Mouse (Mus musculus) left cerebral cortex, adult 9 months (tissue): ENCODE data around the gene Ddah2.

Experiments used
- DNase-seq, 2 experiments: peaks; one replicate each; pipeline ENCODE4 v3.0.0; 2022; ENCODE audit warnings: low spot score in 2 of 2

Ddah2 gene

GRCm38 (mm10) chr17:35058911-35059892 is at the start of gene Ddah2:
Gene Ddah2, plus strand, starts transcription at chr17:35059035.
- peak in 1 of 2 experiments; percentile 61 for DNase-seq

DNA sequence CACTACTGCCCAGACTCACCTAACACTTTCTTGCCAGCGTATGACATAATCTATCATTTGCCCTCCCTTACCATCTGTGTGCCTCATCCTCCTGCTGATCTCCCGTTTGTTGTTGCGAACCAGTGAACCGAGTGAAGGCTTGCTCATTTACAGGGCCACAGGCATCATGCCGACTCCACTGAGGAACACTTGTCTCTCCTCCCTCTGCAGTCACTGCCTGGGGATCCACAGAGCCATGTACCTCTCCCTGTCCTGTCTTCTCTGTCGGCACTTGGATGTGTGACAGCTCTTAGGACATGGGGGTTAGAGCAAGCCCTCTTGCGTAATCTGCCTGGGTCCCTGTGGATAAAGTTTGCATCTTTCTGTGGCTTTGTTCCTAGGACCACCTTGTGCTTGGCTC is 49.2 kb upstream of the Ddah2 start:
- no peak for DNase-seq

GRCm38 (mm10) chr17:35011440-35011839 is 47.4 kb upstream of the Ddah2 start:
- no peak for DNase-seq

DNA sequence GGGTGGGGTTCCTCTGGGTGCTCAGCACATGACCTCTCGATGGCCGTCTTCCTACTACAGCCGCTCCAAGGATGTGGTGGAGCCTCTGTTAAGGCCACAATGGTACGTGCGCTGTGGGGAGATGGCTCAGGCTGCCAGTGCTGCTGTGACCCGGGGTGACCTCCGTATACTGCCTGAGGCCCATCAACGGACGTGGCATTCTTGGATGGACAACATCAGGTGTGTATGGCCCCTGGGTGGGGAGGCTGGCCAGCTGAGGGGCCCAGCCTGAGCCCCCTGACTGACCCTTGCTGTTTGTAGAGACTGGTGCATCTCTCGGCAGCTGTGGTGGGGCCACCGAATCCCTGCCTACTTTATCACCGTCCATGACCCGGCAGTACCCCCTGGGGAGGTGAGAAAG is 46.4 kb upstream of the Ddah2 start:
- DNase-seq, result no peak

GRCm38 (mm10) chr17:35013221-35013620 is 45.6 kb upstream of the Ddah2 start:
- DNase-seq, result no peak

DNA sequence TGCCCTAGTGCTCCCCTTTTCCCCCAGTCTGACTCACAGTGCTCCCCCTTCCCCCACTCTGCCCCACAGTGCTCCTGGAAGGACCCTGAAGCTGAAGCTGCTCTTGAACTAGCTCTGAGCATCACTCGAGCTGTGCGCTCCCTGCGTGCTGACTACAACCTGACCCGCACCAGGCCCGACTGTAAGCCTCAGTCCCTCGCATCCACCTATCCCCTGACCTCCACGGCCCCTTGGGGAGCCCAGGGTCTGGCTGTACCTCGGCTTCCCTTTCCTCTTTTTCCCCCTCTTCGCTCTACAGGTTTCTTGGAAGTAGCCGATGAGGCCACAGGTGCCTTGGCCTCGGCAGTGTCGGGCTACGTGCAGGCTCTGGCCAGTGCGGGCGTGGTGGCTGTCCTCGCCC is 43.5 kb upstream of the Ddah2 start:
- DNase-seq, result no peak

GRCm38 (mm10) chr17:35016376-35016775 is 42.5 kb upstream of the Ddah2 start, which contains the start of gene Vwa7:
Gene Vwa7, plus strand, starts transcription at chr17:35016579.
- DNase-seq, result no peak

GRCm38 (mm10) chr17:35016791-35017705 is 41.8 kb upstream of the Ddah2 start:
- DNase-seq, result no peak

GRCm38 (mm10) chr17:35017706-35018030 is 41.2 kb upstream of the Ddah2 start:
- no peak for DNase-seq

DNA sequence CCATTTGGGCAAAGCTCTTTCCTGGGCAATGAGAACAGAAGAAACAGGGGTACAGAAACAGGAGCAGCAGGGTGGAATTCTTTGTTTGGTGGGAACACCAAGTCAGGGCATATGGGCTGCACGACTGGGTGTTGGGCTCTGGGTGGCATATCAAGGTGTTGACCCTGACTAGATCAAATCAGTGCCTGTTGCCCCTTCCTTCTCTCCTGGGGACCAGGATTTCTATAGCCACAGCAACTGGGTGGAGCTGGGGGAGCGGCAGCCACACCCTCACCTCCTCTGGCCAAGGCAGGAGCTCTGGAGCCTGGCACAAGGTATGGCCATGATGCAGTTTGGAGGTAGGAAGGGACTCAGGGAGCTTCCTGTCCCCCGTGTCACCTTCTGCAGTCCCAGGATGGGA is 40.7 kb upstream of the Ddah2 start:
- no peak for DNase-seq

DNA sequence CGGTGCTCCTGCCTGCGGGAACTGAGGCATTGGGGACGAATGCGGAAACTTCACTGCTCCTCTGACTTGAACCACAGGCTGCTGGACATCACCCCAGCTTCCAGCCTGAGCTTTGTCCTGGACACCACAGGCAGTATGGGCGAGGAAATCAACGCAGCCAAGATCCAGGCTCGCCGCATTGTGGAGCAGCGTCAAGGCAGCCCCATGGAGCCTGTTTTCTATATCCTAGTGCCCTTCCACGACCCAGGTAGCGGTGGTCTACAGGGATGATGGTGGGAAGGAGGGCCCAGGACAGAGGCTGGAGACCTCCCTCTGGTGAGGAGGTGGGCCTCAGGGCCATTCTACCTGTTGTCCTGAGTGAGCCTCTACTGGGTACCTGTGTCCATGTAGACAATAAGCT is 38.9 kb upstream of the Ddah2 start:
- DNase-seq, result no peak

DNA sequence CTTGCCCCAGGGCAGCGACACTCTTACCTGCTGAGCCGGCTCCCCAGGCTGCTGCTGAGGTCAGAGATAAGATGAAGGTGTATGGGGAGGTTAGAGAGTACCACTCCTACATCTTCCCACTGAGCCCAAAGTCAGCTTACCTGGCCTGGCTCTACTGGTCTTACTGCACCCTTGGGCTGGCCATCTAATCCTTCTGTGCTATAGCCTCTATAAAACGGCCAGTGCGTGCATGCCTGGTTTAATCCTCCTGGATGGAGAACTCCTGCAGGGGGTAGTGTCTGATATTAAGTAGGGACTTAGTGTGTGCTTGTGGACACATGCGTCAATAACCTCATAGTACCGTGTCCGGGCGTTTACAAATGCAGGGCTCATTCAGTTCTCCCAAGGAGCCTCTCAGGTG is 38.3 kb upstream of the Ddah2 start:
- DNase-seq, result no peak

DNA sequence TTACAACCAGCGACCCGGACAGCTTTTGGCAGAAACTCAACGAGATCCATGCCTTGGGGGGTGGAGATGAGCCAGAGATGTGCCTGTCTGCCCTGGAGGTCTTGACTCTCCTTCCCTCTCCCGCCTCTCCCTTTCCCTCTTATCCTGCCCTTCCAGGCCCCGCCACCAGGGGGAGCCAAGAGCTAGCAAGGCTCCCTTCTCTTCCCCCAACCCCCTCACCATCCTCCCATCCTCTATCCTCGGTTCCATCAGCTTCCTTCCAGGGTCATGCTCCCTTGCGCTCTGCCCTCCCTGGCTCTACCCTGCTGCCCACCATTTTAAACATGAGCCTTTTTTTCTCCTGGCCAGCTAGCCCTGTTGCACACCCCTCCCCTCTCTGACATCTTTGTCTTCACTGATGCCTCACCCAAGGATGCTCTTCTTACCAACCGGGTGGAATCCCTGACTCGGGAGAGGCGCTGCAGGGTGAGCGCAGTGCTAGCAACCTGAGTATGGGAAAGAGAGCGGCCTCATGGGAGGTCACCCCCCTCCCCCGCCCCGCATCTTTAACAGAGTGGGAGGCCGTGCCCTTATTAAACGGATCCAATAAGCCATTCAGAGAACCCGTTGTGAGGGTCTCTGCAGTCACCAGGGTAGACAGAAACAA is 37.5 kb upstream of the Ddah2 start:
- DNase-seq, result peak; percentile 55 to 90

DNA sequence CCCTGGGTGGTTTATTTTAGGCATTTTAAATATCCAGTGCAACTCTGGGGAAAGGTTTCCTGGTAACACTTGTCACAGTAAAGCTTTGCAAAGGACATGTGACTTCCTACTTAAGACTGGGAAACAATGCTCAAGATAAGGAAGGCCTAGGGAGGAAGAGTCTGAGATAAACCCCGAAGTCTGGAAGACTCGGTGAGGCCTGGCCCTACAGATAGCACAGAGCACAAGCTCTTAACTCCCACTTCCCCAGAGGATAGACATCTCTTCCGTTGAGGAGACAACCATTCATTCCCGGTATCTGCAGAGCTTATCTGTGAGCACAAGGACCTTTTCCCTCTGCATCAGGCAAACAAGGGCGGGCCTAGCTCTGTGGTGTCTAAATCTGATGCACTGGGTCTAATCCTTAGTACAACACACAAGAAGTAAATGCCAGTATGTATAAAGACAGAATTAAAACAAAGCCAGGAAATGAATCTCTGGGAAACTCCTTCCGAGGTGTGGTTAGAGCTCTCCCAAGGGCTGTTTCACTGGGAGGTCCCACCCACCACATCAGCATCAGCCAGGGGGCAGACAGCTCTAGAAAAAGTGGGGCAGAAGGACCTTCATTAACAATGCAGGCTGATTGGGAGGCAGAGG is 36.9 kb upstream of the Ddah2 start:
- DNase-seq, result no peak

DNA sequence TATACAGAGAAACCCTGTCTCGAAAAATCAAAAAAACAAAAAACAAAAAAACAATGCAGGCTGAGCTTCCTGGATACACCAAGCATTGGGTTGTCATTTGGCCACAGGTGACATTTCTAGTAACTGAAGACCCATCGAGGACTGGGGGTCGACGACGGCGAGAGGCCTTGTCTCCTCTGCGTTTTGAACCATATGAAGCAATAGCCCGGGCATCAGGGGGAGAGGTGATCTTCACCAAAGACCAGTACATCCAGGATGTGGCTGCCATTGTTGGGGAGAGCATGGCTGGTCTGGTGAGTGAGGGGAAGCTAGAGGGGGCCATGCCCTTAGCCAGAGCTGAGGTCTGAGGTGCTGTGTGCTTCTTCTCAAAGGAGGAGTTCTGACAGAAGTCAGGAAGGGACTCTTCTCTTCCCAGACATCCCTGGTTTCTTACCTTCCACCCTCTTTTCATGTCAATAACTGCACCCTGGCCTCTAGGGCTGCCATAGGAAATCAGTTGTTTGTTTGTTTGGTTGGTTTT is 36.2 kb upstream of the Ddah2 start:
- DNase-seq, result no peak

- no peak for DNase-seq
Measured at GRCm38 (mm10) chr17:35023221-35023620, 35.6 kb upstream of the Ddah2 start.

DNA sequence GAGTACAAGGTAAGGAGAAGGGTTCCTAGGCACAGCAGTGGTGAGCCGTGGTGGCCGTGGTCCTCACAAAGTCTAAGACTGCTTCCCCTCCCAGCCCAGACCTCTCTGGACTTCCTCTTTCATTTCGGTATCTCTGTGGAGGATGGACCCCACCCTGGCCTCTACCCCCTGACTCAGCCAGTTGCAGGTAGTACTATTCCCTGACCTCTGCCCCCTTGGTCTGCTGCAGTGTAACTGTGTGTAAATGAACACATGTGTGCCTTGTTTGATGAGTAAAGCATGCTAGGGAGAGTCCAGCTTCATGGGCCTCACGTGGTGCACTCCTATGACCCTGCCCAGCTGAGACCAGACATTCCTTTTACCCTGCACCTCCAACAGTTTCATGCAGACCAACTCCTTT is 35.1 kb upstream of the Ddah2 start:
- no peak for DNase-seq

- DNase-seq, result no peak
Measured at GRCm38 (mm10) chr17:35024261-35024660, 34.6 kb upstream of the Ddah2 start.

DNA sequence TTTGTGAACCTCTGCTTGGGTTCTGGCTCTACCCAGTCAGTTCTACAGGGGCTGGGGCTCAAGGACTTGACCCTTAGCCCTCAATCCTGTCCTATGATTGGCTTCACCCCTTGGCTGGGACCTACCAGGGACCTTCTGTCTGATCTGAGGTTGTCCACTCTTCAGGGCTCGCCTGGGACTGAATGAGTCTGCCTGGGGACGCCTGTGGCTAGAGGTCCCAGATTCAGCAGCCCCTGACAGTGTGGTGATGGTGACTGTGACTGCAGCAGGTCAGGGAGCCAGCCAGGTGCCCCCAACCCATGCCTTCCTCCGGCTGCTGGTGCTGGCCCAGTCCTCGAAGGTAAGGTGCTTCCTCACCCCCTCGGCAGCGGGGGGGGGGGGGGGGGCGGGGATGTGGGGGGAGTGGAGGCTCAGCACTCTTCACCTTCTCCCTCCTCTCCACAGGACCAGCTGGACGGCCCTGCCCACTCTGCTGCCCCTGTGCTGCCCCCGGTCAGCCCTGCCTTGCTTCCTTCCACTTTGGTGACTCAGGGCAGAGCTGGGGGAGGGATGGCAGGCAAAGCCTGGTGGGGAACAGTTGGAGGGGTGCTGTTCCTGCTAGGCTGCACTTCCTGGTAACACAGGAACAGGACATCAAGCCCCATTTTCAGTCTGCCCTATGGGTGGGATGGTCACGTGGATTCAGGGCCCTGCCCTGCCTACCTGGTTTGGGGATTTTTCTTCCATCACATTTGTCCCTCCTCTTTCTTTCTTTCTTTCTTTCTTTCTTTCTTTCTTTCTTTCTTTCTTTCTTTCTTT is 33.9 kb upstream of the Ddah2 start:
- no peak for DNase-seq

DNA sequence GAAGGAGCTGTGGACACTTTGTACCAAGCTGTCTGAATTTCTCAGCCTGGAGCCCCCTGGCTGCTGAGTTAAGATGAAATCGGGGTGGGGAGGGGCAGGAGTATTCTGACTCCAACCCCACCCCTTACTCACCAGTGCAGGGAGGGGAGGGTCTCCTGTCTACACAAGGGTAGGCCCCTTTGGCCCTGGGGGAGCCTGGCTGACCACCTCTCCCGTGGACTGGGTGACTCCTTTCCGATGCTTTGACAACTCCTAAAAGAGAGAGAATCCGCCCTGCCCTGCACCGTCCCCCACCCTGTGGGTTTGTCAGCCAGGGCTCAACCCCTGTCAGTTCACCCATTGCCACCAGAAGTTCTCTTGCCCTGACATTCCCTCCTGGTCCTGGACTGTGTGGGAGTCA is 32.6 kb upstream of the Ddah2 start:
- no peak for DNase-seq
